Mouse (Mus musculus): Measurements from ENCODE around the gene Emp1.

Gene Emp1

GRCm38 (mm10) chr6:135362459-135363159 lies at the start of gene Emp1:
Gene Emp1 (plus strand): TSS chr6:135362545.
- DNase-seq (ENCODE audit: low spot score in 2 of 2) = peak in 1 of 2 experiments; percentile 22

GRCm38 (mm10) chr6:135313981-135314380 lies 48.4 kb upstream of the Emp1 start:
- no peak for DNase-seq (ENCODE audit: low spot score in 2 of 2)

GRCm38 (mm10) chr6:135316141-135316540 lies 46.2 kb upstream of the Emp1 start:
- DNase-seq (ENCODE audit: low spot score in 2 of 2) = no peak

GRCm38 (mm10) chr6:135319431-135319933 lies 42.9 kb upstream of the Emp1 start:
- DNase-seq (ENCODE audit: low spot score in 2 of 2) = no peak

GRCm38 (mm10) chr6:135322749-135323148 lies 39.6 kb upstream of the Emp1 start:
- no peak for DNase-seq (ENCODE audit: low spot score in 2 of 2)

- DNase-seq (ENCODE audit: low spot score in 2 of 2) = peak; percentile 15 to 43
Observed at GRCm38 (mm10) chr6:135323311-135323982, 38.9 kb upstream of the Emp1 start.

GRCm38 (mm10) chr6:135324111-135324510 lies 38.2 kb upstream of the Emp1 start:
- DNase-seq (ENCODE audit: low spot score in 2 of 2) = no peak

GRCm38 (mm10) chr6:135324686-135325300 lies 37.6 kb upstream of the Emp1 start:
- no peak for DNase-seq (ENCODE audit: low spot score in 2 of 2)

- DNase-seq (ENCODE audit: low spot score in 2 of 2) = no peak
Observed at GRCm38 (mm10) chr6:135326847-135327246, 35.5 kb upstream of the Emp1 start.

- DNase-seq (ENCODE audit: low spot score in 2 of 2) = no peak
Observed at GRCm38 (mm10) chr6:135331916-135332315, 30.4 kb upstream of the Emp1 start.

- no peak for DNase-seq (ENCODE audit: low spot score in 2 of 2)
Observed at GRCm38 (mm10) chr6:135332737-135333281, 29.5 kb upstream of the Emp1 start.

- DNase-seq (ENCODE audit: low spot score in 2 of 2) = no peak
Observed at GRCm38 (mm10) chr6:135333994-135334651, 28.2 kb upstream of the Emp1 start.

GRCm38 (mm10) chr6:135336376-135336775 lies 26.0 kb upstream of the Emp1 start:
- no peak for DNase-seq (ENCODE audit: low spot score in 2 of 2)

GRCm38 (mm10) chr6:135340355-135341075 lies 21.8 kb upstream of the Emp1 start:
- no peak for DNase-seq (ENCODE audit: low spot score in 2 of 2)

GRCm38 (mm10) chr6:135341076-135341378 lies 21.3 kb upstream of the Emp1 start:
- DNase-seq (ENCODE audit: low spot score in 2 of 2) = no peak

- DNase-seq (ENCODE audit: low spot score in 2 of 2) = no peak
Observed at GRCm38 (mm10) chr6:135351638-135352302, 10.6 kb upstream of the Emp1 start.

- no peak for DNase-seq (ENCODE audit: low spot score in 2 of 2)
Observed at GRCm38 (mm10) chr6:135352537-135352936, 9.8 kb upstream of the Emp1 start.

GRCm38 (mm10) chr6:135354953-135355352 lies 7.4 kb upstream of the Emp1 start:
- DNase-seq (ENCODE audit: low spot score in 2 of 2) = no peak

GRCm38 (mm10) chr6:135360331-135360730 lies 2.0 kb upstream of the Emp1 start:
- no peak for DNase-seq (ENCODE audit: low spot score in 2 of 2)

GRCm38 (mm10) chr6:135362098-135362458 lies 267 bp upstream of the Emp1 start:
- no peak for DNase-seq (ENCODE audit: low spot score in 2 of 2)
